Mouse (Mus musculus): ENCODE results near the gene Abi2. TPM values are rescaled to one million over a fixed set of nuclear protein-coding genes. Genes with fewer than 3 reads are reported as not detected.

The Abi2 gene
- polyA plus RNA-seq, 1 experiment: 6.7 TPM

- Histone ChIP-seq H3K79me2 (ENCODE audit: control insufficient read depth, insufficient read depth) (no peaks in the 10 kb centered on the region), H3K36me3 (ENCODE audit: control insufficient read depth, insufficient read depth) (peaks cover 53% of the 10 kb centered on the region), H3K27me3 (ENCODE audit: control insufficient read depth, insufficient read depth, insufficient read length) (no peaks in the 10 kb centered on the region), H3K4me3 (no peak overlapping the region), H3K4me2 (ENCODE audit: low read depth) (no peak overlapping the region), H3ac (ENCODE audit: control insufficient read depth, insufficient read length) (no peak overlapping the region)
- TF ChIP-seq E2F4 (IDR thresholded peaks at IDR 0.05; ENCODE audit: insufficient read depth): no peak
- no peak for TF ChIP-seq CEBPB (IDR thresholded peaks at IDR 0.05; ENCODE audit: insufficient read depth, poor library complexity, severe bottlenecking)
- no peak for TF ChIP-seq POLR2A (IDR thresholded peaks at IDR 0.05; ENCODE audit: insufficient read length, low read depth)
- no peak for TF ChIP-seq MAX (IDR thresholded peaks at IDR 0.05; ENCODE audit: low read depth)
- no peak for TF ChIP-seq REST (IDR thresholded peaks at IDR 0.05; ENCODE audit: insufficient read depth, insufficient read length)
- TF ChIP-seq POLR2AphosphoS2 (IDR thresholded peaks at IDR 0.05; ENCODE audit: insufficient read length, low read depth): no peak
- TF ChIP-seq USF1 (IDR thresholded peaks at IDR 0.05; ENCODE audit: low read depth): no peak
- no peak for TF ChIP-seq SRF (IDR thresholded peaks at IDR 0.05; ENCODE audit: control insufficient read depth, insufficient read length, low read depth)
- TF ChIP-seq TCF12 (IDR thresholded peaks at IDR 0.05; ENCODE audit: insufficient read depth, poor library complexity, severe bottlenecking): no peak
- TF ChIP-seq TCF3 (IDR thresholded peaks at IDR 0.05; ENCODE audit: insufficient read length, low read depth): no peak
- no peak for TF ChIP-seq MYOD1 (IDR thresholded peaks at IDR 0.05; ENCODE audit: control insufficient read depth in 1 of 3, insufficient read length in 2 of 3, low read depth in 2 of 3)
- no peak for TF ChIP-seq MYOG (IDR thresholded peaks at IDR 0.05; ENCODE audit: control insufficient read depth in 1 of 3, insufficient read depth in 1 of 3, insufficient read length in 2 of 3, low read depth in 2 of 3)
Measured at GRCm38 (mm10) chr1:60489660-60490059, 80.2 kb downstream of the Abi2 start.

GRCm38 (mm10) chr1:60490510-60490909 is 81.1 kb downstream of the Abi2 start:
- Histone ChIP-seq H3K27me3 (ENCODE audit: control insufficient read depth, insufficient read depth, insufficient read length) (no peaks in the 10 kb centered on the region), H3K36me3 (ENCODE audit: control insufficient read depth, insufficient read depth) (peaks cover 61% of the 10 kb centered on the region), H3K4me2 (ENCODE audit: low read depth) (no peak overlapping the region), H3ac (ENCODE audit: control insufficient read depth, insufficient read length) (no peak overlapping the region), H3K79me2 (ENCODE audit: control insufficient read depth, insufficient read depth) (no peaks in the 10 kb centered on the region), H3K4me3 (no peak overlapping the region)
- no peak for TF ChIP-seq TCF3 (IDR thresholded peaks at IDR 0.05; ENCODE audit: insufficient read length, low read depth)
- no peak for TF ChIP-seq USF1 (IDR thresholded peaks at IDR 0.05; ENCODE audit: low read depth)
- TF ChIP-seq POLR2A (IDR thresholded peaks at IDR 0.05; ENCODE audit: insufficient read length, low read depth): no peak
- no peak for TF ChIP-seq MYOD1 (IDR thresholded peaks at IDR 0.05; ENCODE audit: control insufficient read depth in 1 of 3, insufficient read length in 2 of 3, low read depth in 2 of 3)
- TF ChIP-seq POLR2AphosphoS2 (IDR thresholded peaks at IDR 0.05; ENCODE audit: insufficient read length, low read depth): no peak
- TF ChIP-seq MYOG (IDR thresholded peaks at IDR 0.05; ENCODE audit: control insufficient read depth in 1 of 3, insufficient read depth in 1 of 3, insufficient read length in 2 of 3, low read depth in 2 of 3): no peak
- TF ChIP-seq REST (IDR thresholded peaks at IDR 0.05; ENCODE audit: insufficient read depth, insufficient read length): no peak

- no peak for TF ChIP-seq MAX (IDR thresholded peaks at IDR 0.05; ENCODE audit: low read depth)
- no peak for TF ChIP-seq SRF (IDR thresholded peaks at IDR 0.05; ENCODE audit: control insufficient read depth, insufficient read length, low read depth)
- TF ChIP-seq CEBPB (IDR thresholded peaks at IDR 0.05; ENCODE audit: insufficient read depth, poor library complexity, severe bottlenecking): no peak
- no peak for TF ChIP-seq TCF3 (IDR thresholded peaks at IDR 0.05; ENCODE audit: insufficient read length, low read depth)
- no peak for TF ChIP-seq MYOG (IDR thresholded peaks at IDR 0.05; ENCODE audit: control insufficient read depth in 1 of 3, insufficient read depth in 1 of 3, insufficient read length in 2 of 3, low read depth in 2 of 3)
- TF ChIP-seq POLR2AphosphoS2 (IDR thresholded peaks at IDR 0.05; ENCODE audit: insufficient read length, low read depth): no peak
- TF ChIP-seq E2F4 (IDR thresholded peaks at IDR 0.05; ENCODE audit: insufficient read depth): no peak
- TF ChIP-seq USF1 (IDR thresholded peaks at IDR 0.05; ENCODE audit: low read depth): no peak
- TF ChIP-seq TCF12 (IDR thresholded peaks at IDR 0.05; ENCODE audit: insufficient read depth, poor library complexity, severe bottlenecking): no peak
- Histone ChIP-seq H3K27me3 (ENCODE audit: control insufficient read depth, insufficient read depth, insufficient read length) (no peaks in the 10 kb centered on the region), H3ac (ENCODE audit: control insufficient read depth, insufficient read length) (no peak overlapping the region), H3K4me3 (no peak overlapping the region), H3K4me2 (ENCODE audit: low read depth) (no peak overlapping the region), H3K79me2 (ENCODE audit: control insufficient read depth, insufficient read depth) (no peaks in the 10 kb centered on the region), H3K36me3 (ENCODE audit: control insufficient read depth, insufficient read depth) (peaks cover 71% of the 10 kb centered on the region)
Measured at GRCm38 (mm10) chr1:60492404-60492803, 83.0 kb downstream of the Abi2 start.

DNA sequence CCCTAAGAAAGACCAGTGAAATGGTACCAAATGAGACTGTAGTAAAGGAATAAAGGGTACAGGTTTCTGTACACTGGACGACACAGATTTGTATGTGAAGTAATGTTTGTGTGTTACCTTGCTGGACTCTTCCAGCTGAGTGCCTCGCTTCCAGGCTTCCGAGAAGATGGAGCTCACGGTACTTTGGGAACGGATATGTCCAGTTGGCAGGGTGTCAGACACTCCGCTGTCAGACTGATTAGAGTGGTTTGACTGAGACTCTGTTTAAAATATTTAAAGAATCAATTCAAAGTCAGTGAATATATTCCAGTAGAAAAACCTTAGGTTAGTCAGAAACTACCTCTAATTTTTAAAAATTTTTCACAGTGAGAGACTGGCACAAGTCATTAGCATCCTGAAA is 84.0 kb downstream of the Abi2 start:
- Histone ChIP-seq H3K4me3 (no peak overlapping the region), H3K4me2 (ENCODE audit: low read depth) (no peak overlapping the region), H3ac (ENCODE audit: control insufficient read depth, insufficient read length) (no peak overlapping the region), H3K79me2 (ENCODE audit: control insufficient read depth, insufficient read depth) (no peaks in the 10 kb centered on the region), H3K27me3 (ENCODE audit: control insufficient read depth, insufficient read depth, insufficient read length) (no peaks in the 10 kb centered on the region), H3K36me3 (ENCODE audit: control insufficient read depth, insufficient read depth) (peaks cover 64% of the 10 kb centered on the region)
- TF ChIP-seq CEBPB (IDR thresholded peaks at IDR 0.05; ENCODE audit: insufficient read depth, poor library complexity, severe bottlenecking) (no peak), TCF3 (IDR thresholded peaks at IDR 0.05; ENCODE audit: insufficient read length, low read depth) (no peak)

DNA sequence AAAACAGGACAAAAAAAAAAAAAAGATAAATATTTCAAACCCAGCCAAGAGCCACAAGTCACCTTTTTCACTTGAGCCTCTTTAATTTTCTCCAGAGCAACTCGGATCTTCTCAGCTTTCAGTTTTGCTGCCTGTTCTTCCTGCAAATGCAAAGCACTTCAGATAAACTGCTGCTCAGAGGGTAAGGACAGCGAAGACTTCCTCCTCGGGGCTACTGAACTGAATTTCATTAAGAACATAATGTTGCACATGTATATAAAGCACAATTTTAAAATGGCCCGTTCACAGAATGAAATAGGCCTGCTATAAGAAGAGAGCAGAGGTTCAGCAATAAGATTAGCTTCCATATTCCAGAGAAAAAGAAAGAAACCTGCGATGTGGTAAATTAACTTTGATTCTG is 94.0 kb downstream of the Abi2 start:
- Histone ChIP-seq H3K27me3 (ENCODE audit: control insufficient read depth, insufficient read depth, insufficient read length) (no peaks in the 10 kb centered on the region), H3K4me3 (no peak overlapping the region), H3K36me3 (ENCODE audit: control insufficient read depth, insufficient read depth) (peaks cover 30% of the 10 kb centered on the region), H3K4me2 (ENCODE audit: low read depth) (no peak overlapping the region), H3ac (ENCODE audit: control insufficient read depth, insufficient read length) (no peak overlapping the region), H3K79me2 (ENCODE audit: control insufficient read depth, insufficient read depth) (no peaks in the 10 kb centered on the region)
- TF ChIP-seq TCF12 (IDR thresholded peaks at IDR 0.05; ENCODE audit: insufficient read depth, poor library complexity, severe bottlenecking) (no peak), TCF3 (IDR thresholded peaks at IDR 0.05; ENCODE audit: insufficient read length, low read depth) (no peak), E2F4 (IDR thresholded peaks at IDR 0.05; ENCODE audit: insufficient read depth) (no peak), POLR2A (IDR thresholded peaks at IDR 0.05; ENCODE audit: insufficient read length, low read depth) (no peak), MAX (IDR thresholded peaks at IDR 0.05; ENCODE audit: low read depth) (no peak), MYOD1 (IDR thresholded peaks at IDR 0.05; ENCODE audit: control insufficient read depth in 1 of 3, insufficient read length in 2 of 3, low read depth in 2 of 3) (no peak), USF1 (IDR thresholded peaks at IDR 0.05; ENCODE audit: low read depth) (no peak), CEBPB (IDR thresholded peaks at IDR 0.05; ENCODE audit: insufficient read depth, poor library complexity, severe bottlenecking) (no peak)
